Mouse (Mus musculus): ENCODE measurements around the gene Rab3il1. TPM values are rescaled to one million over a fixed set of nuclear protein-coding genes. Genes with fewer than 3 reads are reported as not detected.

The Rab3il1 gene
- polyA plus RNA-seq, 1 experiment from 2014 or later = 196 TPM

DNA sequence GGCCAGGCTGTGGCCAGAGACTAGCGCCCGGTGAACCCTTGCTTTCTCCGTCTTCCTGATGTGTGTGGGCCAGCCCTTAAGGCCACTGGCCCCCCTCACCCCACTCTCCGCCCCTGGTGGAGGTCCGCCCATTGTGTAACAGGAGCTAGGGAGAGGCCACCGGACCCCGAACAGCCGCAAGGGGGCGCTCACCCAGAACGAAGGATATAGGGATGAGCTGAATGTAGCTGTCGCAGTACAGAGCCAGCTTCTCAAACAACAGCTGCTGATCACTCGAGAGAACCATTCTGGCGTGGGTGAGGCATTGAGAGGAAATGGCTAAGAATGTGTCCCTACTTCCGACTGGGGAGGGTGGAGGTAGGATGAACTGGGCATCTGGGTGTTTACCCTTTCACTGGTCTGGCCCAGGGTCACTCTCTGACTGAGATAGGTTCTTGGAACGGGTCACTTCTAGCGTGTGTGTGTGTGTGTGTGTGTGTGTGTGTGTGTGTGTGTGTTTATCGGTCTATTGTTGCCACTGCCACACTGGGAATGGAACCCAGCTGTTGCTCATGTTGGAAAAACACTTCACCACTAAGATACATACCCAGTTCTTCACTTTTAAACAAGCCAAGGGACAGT is 8.3 kb upstream of the Rab3il1 start:
- ATAC-seq (ENCODE audit: low read depth) (peak; percentile 34), DNase-seq (peak; percentile 74)
- peak overlapping the region; percentile 57 for H3K4me2 ChIP-seq
- 7% methylated on average over 17 of the region's 17 CpGs for WGBS (ENCODE audit: insufficient replicate concordance)
- H3K9me3 ChIP-seq (replicated peaks) = no peaks in the 10 kb centered on the region
- H3K4me3 ChIP-seq (replicated peaks) = peak overlapping the region; percentile 35
- peak overlapping the region; percentile 42 for H3K9ac ChIP-seq
- no peaks in the 10 kb centered on the region for H3K36me3 ChIP-seq
- peaks cover 56% of the 10 kb centered on the region for H3K4me1 ChIP-seq (replicated peaks)
- H3K27me3 ChIP-seq = 0 out of 2 replicates have a peak, but pooled peaks cover 2% of the 10 kb centered on the region
- H3K27ac ChIP-seq = no peak overlapping the region

DNA sequence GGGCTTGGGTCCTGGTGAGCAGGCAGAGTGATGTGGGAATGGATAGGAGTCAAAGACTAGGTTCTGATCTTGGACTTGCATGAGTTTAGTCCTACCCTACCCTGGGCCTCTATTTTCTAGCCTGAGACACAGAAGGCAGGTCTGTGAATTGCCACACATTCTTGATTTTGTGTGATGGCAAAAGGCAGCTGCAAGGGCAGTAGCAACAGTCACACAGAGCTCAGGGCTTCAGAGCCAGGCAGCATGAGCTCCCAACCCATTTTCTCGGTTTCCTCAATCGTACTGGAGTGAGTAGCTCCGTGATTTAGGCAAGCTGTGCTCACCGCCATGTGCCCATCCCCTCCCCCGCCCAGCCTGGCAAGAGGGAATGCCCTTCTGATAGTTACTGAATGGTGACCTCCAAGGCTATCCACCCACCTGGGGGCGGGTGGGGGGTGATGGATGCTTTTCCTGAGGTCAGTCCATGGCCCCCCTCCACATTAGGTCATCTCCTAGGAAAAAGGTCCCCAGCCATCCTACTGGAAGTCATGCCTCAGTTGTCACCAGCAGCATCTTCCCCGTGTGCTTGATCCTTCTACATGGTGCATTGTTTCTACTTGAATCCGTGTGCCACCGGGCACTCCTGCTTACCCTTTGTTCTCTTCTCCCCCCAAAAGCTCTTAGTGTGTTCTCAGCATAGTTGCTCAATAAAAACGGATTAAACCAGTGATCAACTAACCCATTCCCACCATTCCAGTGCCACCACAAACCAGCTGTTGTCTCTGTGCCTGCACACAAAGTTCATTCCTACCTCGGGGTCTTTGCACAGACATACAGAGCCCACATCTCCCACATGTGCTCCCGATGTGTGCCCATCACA is 4.0 kb upstream of the Rab3il1 start:
- Histone ChIP-seq H3K27me3 (0 out of 2 replicates have a peak, but pooled peaks cover 2% of the 10 kb centered on the region), H3K36me3 (no peaks in the 10 kb centered on the region), H3K9ac (no peak overlapping the region), H3K27ac (no peak overlapping the region), H3K4me2 (no peak overlapping the region), H3K4me3 (replicated peaks) (no peak overlapping the region), H3K9me3 (replicated peaks) (no peaks in the 10 kb centered on the region), H3K4me1 (replicated peaks) (peaks cover 15% of the 10 kb centered on the region)
- 61% methylated on average over 12 of the region's 12 CpGs for WGBS (ENCODE audit: insufficient replicate concordance)
- DNase-seq (no peak), ATAC-seq (ENCODE audit: low read depth) (no peak)

DNA sequence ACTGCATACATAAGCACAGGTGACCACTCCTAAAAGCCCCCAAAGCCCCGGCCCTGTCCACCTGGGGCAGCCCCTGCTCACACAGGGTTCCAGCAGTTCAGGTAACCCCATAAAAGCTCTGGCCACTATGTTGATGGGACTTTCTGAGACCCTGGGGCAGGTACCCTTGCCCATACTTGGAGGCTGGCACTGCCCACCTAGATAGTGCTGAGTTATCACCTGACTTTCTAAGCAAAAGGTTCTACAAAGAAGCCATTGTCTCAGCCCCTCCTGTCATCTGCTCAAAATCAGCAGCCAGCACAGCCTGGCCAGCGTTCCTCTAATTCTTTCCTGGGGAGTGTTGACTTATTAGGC is 3.4 kb upstream of the Rab3il1 start:
- Histone ChIP-seq H3K27ac (no peak overlapping the region), H3K4me2 (no peak overlapping the region), H3K9me3 (replicated peaks) (no peaks in the 10 kb centered on the region), H3K9ac (no peak overlapping the region), H3K36me3 (no peaks in the 10 kb centered on the region), H3K4me1 (replicated peaks) (peaks cover 9% of the 10 kb centered on the region), H3K27me3 (0 out of 2 replicates have a peak, but pooled peaks cover 2% of the 10 kb centered on the region), H3K4me3 (replicated peaks) (no peak overlapping the region)
- DNase-seq = no peak
- no peak for ATAC-seq (ENCODE audit: low read depth)
- 67% methylated on average over 2 of the region's 2 CpGs for WGBS (ENCODE audit: insufficient replicate concordance)

DNA sequence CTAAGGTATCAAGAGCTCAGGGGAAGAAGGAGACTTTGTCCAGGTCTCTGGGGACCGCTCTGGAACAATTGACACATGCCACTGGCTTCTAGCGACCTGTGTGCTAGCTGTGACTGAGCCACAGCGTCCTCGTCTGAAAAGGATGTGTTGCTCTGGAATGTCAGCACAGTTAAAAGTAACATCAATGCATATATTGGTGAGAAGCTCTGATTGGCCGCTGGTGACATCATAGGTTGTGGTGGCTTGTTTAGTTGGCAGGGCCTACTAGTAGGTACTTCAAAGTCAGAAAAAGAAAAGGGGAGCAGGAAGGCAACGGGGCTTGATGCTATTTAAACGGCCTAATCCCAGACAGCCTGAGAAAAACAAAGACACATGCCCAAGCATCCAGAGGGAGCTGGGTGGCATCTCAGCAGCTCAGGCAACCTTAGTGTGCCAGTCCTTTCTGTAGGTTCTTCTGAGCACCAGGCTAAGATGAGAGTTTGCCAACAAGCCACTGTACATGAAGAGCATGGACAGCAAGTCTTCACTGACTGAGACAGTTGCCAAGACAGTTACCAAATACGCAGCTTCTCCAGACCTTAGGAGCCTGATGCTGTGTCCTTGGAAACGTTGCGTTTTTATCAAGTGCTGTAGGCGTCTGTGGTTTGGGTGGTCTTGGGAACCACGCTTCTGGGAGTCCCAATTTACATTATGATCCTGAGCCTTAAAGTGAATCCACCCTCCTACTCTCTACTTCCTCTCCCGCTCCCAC is 2.6 kb upstream of the Rab3il1 start:
- H3K4me2 ChIP-seq = no peak overlapping the region
- H3K27ac ChIP-seq = no peak overlapping the region
- H3K4me3 ChIP-seq (replicated peaks) = no peak overlapping the region
- 0 out of 2 replicates have a peak, but pooled peaks cover 2% of the 10 kb centered on the region for H3K27me3 ChIP-seq
- no peaks in the 10 kb centered on the region for H3K9me3 ChIP-seq (replicated peaks)
- 52% methylated on average over 13 of the region's 13 CpGs for WGBS (ENCODE audit: insufficient replicate concordance)
- no peak for DNase-seq
- no peaks in the 10 kb centered on the region for H3K36me3 ChIP-seq
- ATAC-seq (ENCODE audit: low read depth) = no peak
- H3K9ac ChIP-seq = no peak overlapping the region
- H3K4me1 ChIP-seq (replicated peaks) = peaks cover 4% of the 10 kb centered on the region; the same call in 1 of the 2 replicates

DNA sequence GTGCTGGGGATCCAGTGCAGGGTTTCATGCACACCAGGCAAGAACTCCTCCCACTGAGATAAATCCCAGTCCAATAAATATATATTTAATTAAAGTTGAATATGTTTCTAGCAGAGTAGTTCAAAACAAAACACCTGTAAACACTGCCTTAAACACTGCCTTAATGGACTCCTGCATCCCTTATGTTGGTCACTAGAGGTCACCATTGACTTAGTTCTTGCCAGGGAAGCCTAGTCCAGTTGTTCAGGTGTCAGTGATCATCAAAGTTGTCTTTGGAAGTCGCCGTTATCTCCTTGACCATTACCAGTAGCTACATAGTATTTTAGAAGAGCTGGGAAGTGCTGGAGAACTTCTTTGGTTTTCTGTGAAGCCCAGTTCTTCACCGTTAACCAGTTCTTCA is 1.1 kb upstream of the Rab3il1 start:
- Histone ChIP-seq H3K4me3 (replicated peaks) (no peak overlapping the region), H3K9ac (no peak overlapping the region), H3K4me1 (replicated peaks) (peaks cover 9% of the 10 kb centered on the region; the same call in 1 of the 2 replicates), H3K4me2 (no peak overlapping the region), H3K27me3 (0 out of 2 replicates have a peak, but pooled peaks cover 2% of the 10 kb centered on the region), H3K27ac (no peak overlapping the region), H3K9me3 (replicated peaks) (no peaks in the 10 kb centered on the region), H3K36me3 (no peaks in the 10 kb centered on the region)
- DNase-seq (peak; percentile 41), ATAC-seq (ENCODE audit: low read depth) (peak; percentile 68)
- 18% methylated on average over 3 of the region's 3 CpGs for WGBS (ENCODE audit: insufficient replicate concordance)

DNA sequence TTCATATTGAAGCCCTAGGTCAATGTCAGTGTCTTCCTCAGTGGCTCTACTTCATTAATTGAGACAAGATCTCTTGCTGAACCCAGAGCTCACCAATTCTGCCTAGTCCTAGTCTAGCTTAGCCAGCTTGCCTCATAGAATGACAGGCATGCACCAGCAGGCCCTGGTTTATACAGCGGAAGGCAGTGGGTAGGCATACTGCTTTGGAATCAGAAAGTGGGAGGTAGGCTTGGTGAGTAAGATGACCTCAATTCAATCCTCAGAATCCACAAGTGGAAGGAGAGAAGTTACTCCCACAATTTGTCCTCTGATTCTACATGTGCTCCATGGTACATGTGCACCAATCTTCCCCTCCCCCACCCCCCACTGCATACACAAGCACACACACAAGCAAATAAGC is 2.2 kb downstream of the Rab3il1 start:
- Histone ChIP-seq H3K9ac (no peak overlapping the region), H3K4me3 (replicated peaks) (no peak overlapping the region), H3K9me3 (replicated peaks) (no peaks in the 10 kb centered on the region), H3K27me3 (no peaks in the 10 kb centered on the region), H3K4me2 (no peak overlapping the region), H3K36me3 (no peaks in the 10 kb centered on the region), H3K27ac (no peak overlapping the region), H3K4me1 (replicated peaks) (peaks cover 5% of the 10 kb centered on the region; the same call in 1 of the 2 replicates)
- no peak for ATAC-seq (ENCODE audit: low read depth)
- DNase-seq = no peak
- 86% methylated on average over 1 of the region's 1 CpGs for WGBS (ENCODE audit: insufficient replicate concordance)

DNA sequence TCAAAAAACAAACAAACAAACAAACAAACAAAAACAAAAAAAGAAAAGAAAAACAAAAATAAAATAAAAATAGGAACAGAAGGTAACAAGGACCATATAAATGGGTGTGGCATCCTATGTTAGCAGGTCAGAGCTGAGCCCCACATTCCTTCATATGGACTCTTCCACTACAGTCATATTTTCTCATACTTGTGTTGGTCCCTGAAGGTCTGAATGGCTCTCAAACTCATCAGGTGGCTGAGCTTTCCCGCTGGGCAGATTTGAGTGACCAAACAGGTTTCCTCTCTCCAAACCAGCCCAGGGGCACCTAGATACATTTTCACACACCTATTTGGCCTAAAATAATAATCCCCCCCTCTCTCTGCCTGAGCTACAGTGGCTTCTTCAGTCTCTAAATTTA is 9.9 kb downstream of the Rab3il1 start:
- 63% methylated on average over 1 of the region's 1 CpGs for WGBS (ENCODE audit: insufficient replicate concordance)
- H3K4me3 ChIP-seq (replicated peaks) = no peak overlapping the region
- no peak overlapping the region for H3K9ac ChIP-seq

DNA sequence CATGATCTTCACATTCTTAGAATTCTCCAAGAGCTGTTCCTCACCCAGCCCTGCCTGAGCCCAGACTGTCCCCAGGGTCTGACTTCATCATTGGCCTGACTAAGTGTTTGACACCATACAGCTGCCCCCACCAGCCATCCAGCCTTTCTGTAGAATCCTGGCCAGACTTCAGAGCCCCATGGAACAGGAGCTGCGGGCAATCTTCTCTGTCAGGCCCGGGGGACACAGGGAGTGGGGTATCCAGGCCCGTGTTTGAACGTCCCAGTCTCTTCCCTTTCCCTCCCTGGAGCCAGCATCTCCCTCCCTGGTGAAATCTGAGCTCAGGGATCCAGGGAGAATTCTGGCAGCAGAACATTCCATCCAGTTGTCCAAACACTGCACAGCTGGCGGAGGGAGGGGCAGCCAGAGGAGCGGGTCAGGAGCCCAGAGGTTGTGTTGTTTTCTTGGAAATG is 11.4 kb downstream of the Rab3il1 start:
- peak overlapping the region; percentile 98 for H3K4me2 ChIP-seq
- ATAC-seq (ENCODE audit: low read depth) (no peak), DNase-seq (no peak)
- peak overlapping the region; percentile 99 for H3K27ac ChIP-seq
- peaks cover 78% of the 10 kb centered on the region for H3K4me1 ChIP-seq (replicated peaks)
- H3K9me3 ChIP-seq (replicated peaks) = no peaks in the 10 kb centered on the region
- peaks cover 6% of the 10 kb centered on the region; the same call in 1 of the 2 replicates for H3K36me3 ChIP-seq
- H3K27me3 ChIP-seq = no peaks in the 10 kb centered on the region
- H3K9ac ChIP-seq = peak overlapping the region; percentile 95
- H3K4me3 ChIP-seq (replicated peaks) = no peak overlapping the region
- 67% methylated on average over 6 of the region's 6 CpGs for WGBS (ENCODE audit: insufficient replicate concordance)

More for the DNA sequence above, 9.9 kb downstream of the Rab3il1 start:
- no peak for ATAC-seq (ENCODE audit: low read depth)
- H3K4me2 ChIP-seq = no peak overlapping the region
- DNase-seq = no peak
- no peaks in the 10 kb centered on the region for H3K27me3 ChIP-seq
- H3K36me3 ChIP-seq = peaks cover 1% of the 10 kb centered on the region; the same call in 1 of the 2 replicates
- no peaks in the 10 kb centered on the region for H3K9me3 ChIP-seq (replicated peaks)
- H3K27ac ChIP-seq = no peak overlapping the region
- H3K4me1 ChIP-seq (replicated peaks) = peaks cover 63% of the 10 kb centered on the region

DNA sequence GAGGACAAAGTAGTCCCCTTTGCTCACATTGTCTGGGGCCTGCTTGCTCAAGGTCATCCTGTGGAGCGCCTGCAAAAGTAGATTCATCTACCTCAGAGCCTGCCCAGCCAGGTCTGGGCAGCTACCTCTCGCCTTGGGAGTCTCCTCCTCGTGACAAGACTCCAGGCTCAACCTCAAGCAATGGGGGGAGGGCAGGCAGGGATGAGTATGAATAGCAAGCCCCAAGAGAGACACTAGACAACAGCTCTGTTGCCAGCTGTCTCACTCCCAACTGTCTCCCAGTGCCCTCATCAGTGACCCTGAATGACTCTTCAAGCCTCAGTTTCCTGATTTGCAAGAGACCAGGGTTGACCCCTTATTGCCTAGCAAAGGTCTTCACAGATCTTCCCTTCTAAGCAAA is 11.9 kb downstream of the Rab3il1 start:
- no peaks in the 10 kb centered on the region for H3K27me3 ChIP-seq
- H3K4me1 ChIP-seq (replicated peaks) = peaks cover 81% of the 10 kb centered on the region
- 46% methylated on average over 3 of the region's 3 CpGs for WGBS (ENCODE audit: insufficient replicate concordance)
- H3K9me3 ChIP-seq (replicated peaks) = no peaks in the 10 kb centered on the region
- peak overlapping the region; percentile 95 for H3K9ac ChIP-seq
- H3K4me3 ChIP-seq (replicated peaks) = peak overlapping the region; percentile 82
- ATAC-seq (ENCODE audit: low read depth) (no peak), DNase-seq (no peak)
- peak overlapping the region; percentile 99 for H3K27ac ChIP-seq
- peaks cover 8% of the 10 kb centered on the region for H3K36me3 ChIP-seq
- peak overlapping the region; percentile 98 for H3K4me2 ChIP-seq

DNA sequence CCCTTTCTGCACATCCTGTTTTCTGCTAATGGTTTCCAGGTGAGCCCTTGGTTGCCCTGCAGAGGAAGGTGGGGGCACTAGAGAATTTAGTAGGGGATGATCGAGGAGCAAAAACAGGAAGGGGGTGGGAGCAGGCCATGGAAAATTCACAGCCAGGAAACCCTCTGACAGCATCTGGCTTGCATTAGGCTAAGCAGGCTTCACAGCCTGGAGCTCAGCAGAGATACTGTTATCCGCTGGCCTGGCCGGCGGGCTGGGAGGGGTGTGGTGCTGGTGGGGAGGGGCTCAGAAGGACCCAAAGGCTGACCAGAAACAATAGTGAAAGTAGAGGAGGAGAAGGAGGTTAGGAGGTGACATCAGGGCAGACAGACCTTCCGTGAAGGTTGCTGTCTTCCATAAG is 12.4 kb downstream of the Rab3il1 start:
- ATAC-seq (ENCODE audit: low read depth) (peak; percentile 54), DNase-seq (peak; percentile 72)
- H3K27ac ChIP-seq = peak overlapping the region; percentile 99
- WGBS (ENCODE audit: insufficient replicate concordance) = 11% methylated on average over 5 of the region's 5 CpGs
- peak overlapping the region; percentile 82 for H3K4me3 ChIP-seq (replicated peaks)
- no peaks in the 10 kb centered on the region for H3K27me3 ChIP-seq
- H3K9ac ChIP-seq = peak overlapping the region; percentile 95
- peaks cover 86% of the 10 kb centered on the region for H3K4me1 ChIP-seq (replicated peaks)
- peak overlapping the region; percentile 98 for H3K4me2 ChIP-seq
- peaks cover 14% of the 10 kb centered on the region for H3K36me3 ChIP-seq
- H3K9me3 ChIP-seq (replicated peaks) = no peaks in the 10 kb centered on the region

DNA sequence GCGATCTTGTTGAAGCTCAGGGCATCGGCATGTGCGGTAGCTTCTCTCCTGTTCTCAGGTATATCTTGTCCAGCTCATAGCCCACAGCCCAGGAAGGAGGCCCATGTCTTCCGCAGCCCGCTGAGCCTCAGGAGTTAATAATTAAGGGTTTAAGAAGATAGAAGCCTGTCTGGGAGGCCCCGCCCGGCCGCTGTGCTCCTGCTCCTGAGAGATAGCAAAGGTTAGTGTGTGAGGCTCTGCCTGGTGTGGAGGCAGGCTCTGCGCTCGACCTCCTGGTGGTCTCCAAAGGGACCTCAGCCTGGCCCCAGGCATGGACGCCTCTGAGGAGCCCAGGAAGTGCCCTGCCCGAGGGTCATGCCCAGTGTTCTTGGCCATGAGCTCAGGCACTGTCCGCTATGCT is 13.4 kb downstream of the Rab3il1 start:
- no peaks in the 10 kb centered on the region for H3K9me3 ChIP-seq (replicated peaks)
- peak overlapping the region; percentile 82 for H3K4me3 ChIP-seq (replicated peaks)
- H3K36me3 ChIP-seq = peaks cover 23% of the 10 kb centered on the region
- peak overlapping the region; percentile 98 for H3K4me2 ChIP-seq
- no peaks in the 10 kb centered on the region for H3K27me3 ChIP-seq
- DNase-seq = peak; percentile 90
- peak; percentile 81 for ATAC-seq (ENCODE audit: low read depth)
- peak overlapping the region; percentile 95 for H3K9ac ChIP-seq
- peak overlapping the region; percentile 99 for H3K27ac ChIP-seq
- H3K4me1 ChIP-seq (replicated peaks) = peaks cover 91% of the 10 kb centered on the region
- 19% methylated on average over 13 of the region's 13 CpGs for WGBS (ENCODE audit: insufficient replicate concordance)
